Mouse (Mus musculus): Measurements from ENCODE around the gene Gast. TPM values are rescaled to one million over a fixed set of nuclear protein-coding genes. Genes with fewer than 3 reads are reported as not detected.

Gene Gast
- polyA plus RNA-seq, 1 experiment, result not detected

DNA sequence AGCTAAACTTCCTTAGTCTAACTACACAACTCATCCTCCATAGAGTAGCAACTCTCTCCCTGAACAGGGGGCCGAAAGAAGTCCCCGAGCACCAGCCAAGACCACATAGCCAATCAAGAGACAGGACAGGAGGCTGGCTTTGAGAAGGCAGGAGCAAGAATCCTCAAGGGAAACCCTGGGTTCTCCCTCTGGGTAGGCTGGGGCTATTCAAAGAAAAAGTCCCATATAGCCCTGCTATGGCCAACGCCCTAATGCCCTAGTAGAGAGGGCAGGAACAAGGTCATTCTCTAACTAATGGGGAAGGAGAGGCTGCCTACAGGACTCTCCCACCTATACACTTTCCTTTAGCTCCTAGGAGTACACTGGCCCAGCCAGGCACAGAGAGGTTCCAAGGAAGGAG lies 50.8 kb downstream of the Gast start:
- Histone ChIP-seq H3K4me2 (ENCODE audit: low read depth) (no peak overlapping the region), H3K4me3 (no peak overlapping the region), H3K27me3 (ENCODE audit: control insufficient read depth, insufficient read depth, insufficient read length) (no peaks in the 10 kb centered on the region), H3K79me2 (ENCODE audit: control insufficient read depth, insufficient read depth) (peaks cover 43% of the 10 kb centered on the region), H3K36me3 (ENCODE audit: control insufficient read depth, insufficient read depth) (peaks cover 45% of the 10 kb centered on the region), H3ac (ENCODE audit: control insufficient read depth, insufficient read length) (no peak overlapping the region)
- TF ChIP-seq USF1 (IDR thresholded peaks at IDR 0.05; ENCODE audit: low read depth), result no peak
- no peak for TF ChIP-seq MYOG (IDR thresholded peaks at IDR 0.05; ENCODE audit: control insufficient read depth in 1 of 3, insufficient read depth in 1 of 3, insufficient read length in 2 of 3, low read depth in 2 of 3)
- no peak for TF ChIP-seq MYOD1 (IDR thresholded peaks at IDR 0.05; ENCODE audit: control insufficient read depth in 1 of 3, insufficient read length in 2 of 3, low read depth in 2 of 3)
- no peak for TF ChIP-seq E2F4 (IDR thresholded peaks at IDR 0.05; ENCODE audit: insufficient read depth)
- TF ChIP-seq REST (IDR thresholded peaks at IDR 0.05; ENCODE audit: insufficient read depth, insufficient read length), result no peak
- TF ChIP-seq TCF12 (IDR thresholded peaks at IDR 0.05; ENCODE audit: insufficient read depth, poor library complexity, severe bottlenecking), result no peak
- no peak for TF ChIP-seq MAX (IDR thresholded peaks at IDR 0.05; ENCODE audit: low read depth)
- no peak for TF ChIP-seq POLR2A (IDR thresholded peaks at IDR 0.05; ENCODE audit: insufficient read length, low read depth)
- TF ChIP-seq TCF3 (IDR thresholded peaks at IDR 0.05; ENCODE audit: insufficient read length, low read depth), result no peak
- no peak for TF ChIP-seq POLR2AphosphoS2 (IDR thresholded peaks at IDR 0.05; ENCODE audit: insufficient read length, low read depth)
- no peak for TF ChIP-seq SRF (IDR thresholded peaks at IDR 0.05; ENCODE audit: control insufficient read depth, insufficient read length, low read depth)
- no peak for TF ChIP-seq CEBPB (IDR thresholded peaks at IDR 0.05; ENCODE audit: insufficient read depth, poor library complexity, severe bottlenecking)

DNA sequence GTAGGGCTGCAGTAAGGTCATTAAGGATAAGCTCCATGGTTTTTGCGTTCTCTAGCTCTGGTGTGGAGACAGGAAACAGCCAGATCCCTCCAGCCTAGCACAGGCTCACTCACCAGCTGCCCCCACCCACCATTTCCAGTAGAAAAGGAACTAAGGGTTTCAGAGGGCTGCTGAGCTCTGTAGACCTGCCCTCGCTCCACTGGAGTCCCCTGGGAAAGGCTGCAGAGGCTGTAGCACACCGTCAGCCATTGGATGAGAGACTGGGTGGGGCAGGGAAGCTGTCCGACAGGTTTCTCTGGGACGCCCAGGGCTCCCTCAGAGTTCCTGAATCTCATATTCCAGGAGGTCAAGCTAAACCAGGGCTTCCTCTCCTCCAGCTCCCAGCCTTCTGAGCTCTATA lies 52.4 kb downstream of the Gast start:
- no peak overlapping the region for H3K4me3 ChIP-seq
- H3K4me2 ChIP-seq (ENCODE audit: low read depth), result no peak overlapping the region
- TF ChIP-seq E2F4 (IDR thresholded peaks at IDR 0.05; ENCODE audit: insufficient read depth) (no peak), TCF3 (IDR thresholded peaks at IDR 0.05; ENCODE audit: insufficient read length, low read depth) (no peak), SRF (IDR thresholded peaks at IDR 0.05; ENCODE audit: control insufficient read depth, insufficient read length, low read depth) (no peak), MYOG (IDR thresholded peaks at IDR 0.05; ENCODE audit: control insufficient read depth in 1 of 3, insufficient read depth in 1 of 3, insufficient read length in 2 of 3, low read depth in 2 of 3) (no peak), USF1 (IDR thresholded peaks at IDR 0.05; ENCODE audit: low read depth) (no peak), REST (IDR thresholded peaks at IDR 0.05; ENCODE audit: insufficient read depth, insufficient read length) (no peak), MAX (IDR thresholded peaks at IDR 0.05; ENCODE audit: low read depth) (no peak), TCF12 (IDR thresholded peaks at IDR 0.05; ENCODE audit: insufficient read depth, poor library complexity, severe bottlenecking) (no peak), POLR2A (IDR thresholded peaks at IDR 0.05; ENCODE audit: insufficient read length, low read depth) (no peak), MYOD1 (IDR thresholded peaks at IDR 0.05; ENCODE audit: control insufficient read depth in 1 of 3, insufficient read length in 2 of 3, low read depth in 2 of 3) (no peak), CEBPB (IDR thresholded peaks at IDR 0.05; ENCODE audit: insufficient read depth, poor library complexity, severe bottlenecking) (no peak), POLR2AphosphoS2 (IDR thresholded peaks at IDR 0.05; ENCODE audit: insufficient read length, low read depth) (no peak)
- no peaks in the 10 kb centered on the region for H3K27me3 ChIP-seq (ENCODE audit: control insufficient read depth, insufficient read depth, insufficient read length)
- H3ac ChIP-seq (ENCODE audit: control insufficient read depth, insufficient read length), result no peak overlapping the region
- peaks cover 33% of the 10 kb centered on the region for H3K36me3 ChIP-seq (ENCODE audit: control insufficient read depth, insufficient read depth)
- H3K79me2 ChIP-seq (ENCODE audit: control insufficient read depth, insufficient read depth), result peaks cover 50% of the 10 kb centered on the region

Other genes starting within 250 kb of the Gast start
- not detected for gene Krt32, start 246.2 kb upstream of the Gast start, polyA plus RNA-seq (2012; fragmentation: generic; extraction: Trizol)
- not detected for gene Krt35, start 238.2 kb upstream of the Gast start, polyA plus RNA-seq (2012; fragmentation: generic; extraction: Trizol)
- gene Krt36, start 228.8 kb upstream of the Gast start, polyA plus RNA-seq (2012; fragmentation: generic; extraction: Trizol), result not detected
- 2.9 TPM for gene Krt13, start 212.8 kb upstream of the Gast start, polyA plus RNA-seq (2012; fragmentation: generic; extraction: Trizol)
- 0.02 TPM for gene Krt15, start 198.5 kb upstream of the Gast start, polyA plus RNA-seq (2012; fragmentation: generic; extraction: Trizol)
- gene Krt19, start 185.7 kb upstream of the Gast start, polyA plus RNA-seq (2012; fragmentation: generic; extraction: Trizol), result 0.85 TPM
- not detected for gene Krt9, start 141.2 kb upstream of the Gast start, polyA plus RNA-seq (2012; fragmentation: generic; extraction: Trizol)
- 9.9 TPM for gene Krt14, start 126.9 kb upstream of the Gast start, polyA plus RNA-seq (2012; fragmentation: generic; extraction: Trizol)
- 0.10 TPM for gene Krt16, start 85.5 kb upstream of the Gast start, polyA plus RNA-seq (2012; fragmentation: generic; extraction: Trizol)
- not detected for gene Krt17, start 73.4 kb upstream of the Gast start, polyA plus RNA-seq (2012; fragmentation: generic; extraction: Trizol)
- gene Krt42, start 64.5 kb upstream of the Gast start, polyA plus RNA-seq (2012; fragmentation: generic; extraction: Trizol), result not detected
- 1,731 TPM for gene Eif1, start 14.5 kb upstream of the Gast start, polyA plus RNA-seq (2012; fragmentation: generic; extraction: Trizol)
- 1.0 TPM for gene Hap1, start 21.7 kb downstream of the Gast start, polyA plus RNA-seq (2012; fragmentation: generic; extraction: Trizol)
- 161 TPM for gene Jup, start 63.4 kb downstream of the Gast start, polyA plus RNA-seq (2012; fragmentation: generic; extraction: Trizol)
- gene P3h4, start 80.4 kb downstream of the Gast start, polyA plus RNA-seq (2012; fragmentation: generic; extraction: Trizol), result 115 TPM
- 162 TPM for gene Fkbp10, start 81.3 kb downstream of the Gast start, polyA plus RNA-seq (2012; fragmentation: generic; extraction: Trizol)
- 47.6 TPM for gene Nt5c3b, start 107.4 kb downstream of the Gast start, polyA plus RNA-seq (2012; fragmentation: generic; extraction: Trizol)
- gene Klhl10, start 107.5 kb downstream of the Gast start, polyA plus RNA-seq (2012; fragmentation: generic; extraction: Trizol), result 0.20 TPM
- 3.6 TPM for gene Klhl11, start 138.3 kb downstream of the Gast start, polyA plus RNA-seq (2012; fragmentation: generic; extraction: Trizol)
- gene Acly, start 193.6 kb downstream of the Gast start, polyA plus RNA-seq (2012; fragmentation: generic; extraction: Trizol), result 95.5 TPM
- gene Ttc25, start 211.2 kb downstream of the Gast start, polyA plus RNA-seq (2012; fragmentation: generic; extraction: Trizol), result 0.71 TPM
- gene Cnp, start 240.5 kb downstream of the Gast start, polyA plus RNA-seq (2012; fragmentation: generic; extraction: Trizol), result 18.5 TPM

All from myocyte (in vitro differentiated cells).